Mouse (Mus musculus) hindbrain, postnatal 0 days (tissue): ENCODE measurements at regions not wholly inside any gene's neighbourhood (a gene's known extent, or its start where the extent isn't known, plus 50 kb on each side); places are given as distances from the start of the nearest gene placed in this dataset.

Experiments
- ATAC-seq: fragments of 200-750 bp; cut with Nextera tagmentation; 2 replicates; pipeline ENCODE4 v1.8.0; 2017; ENCODE audit warnings: mild to moderate bottlenecking, moderate TSS enrichment, moderate library complexity
- DNase-seq: peaks from one replicate; pipeline ENCODE4 v3.0.0-alpha.2; 2015; ENCODE audit warnings: low spot score
- H3K27ac ChIP-seq: fragments of 300-500 bp; sonication (generic); 2 replicates; pipeline ENCODE4 v1.5.1; 2014; ENCODE audit warnings: mild to moderate bottlenecking
- H3K27me3 ChIP-seq: fragments of 300-500 bp; sonication (generic); 2 replicates; pipeline ENCODE4 v1.6.1; 2014; ENCODE audit warnings: low read length, mixed read lengths; ENCODE audit not compliant: insufficient read depth
- H3K36me3 ChIP-seq: fragments of 300-500 bp; sonication (generic); 2 replicates; pipeline ENCODE4 v1.6.1; 2014; ENCODE audit warnings: low read length, mixed read lengths; ENCODE audit not compliant: insufficient read depth
- H3K4me1 ChIP-seq: fragments of 300-500 bp; sonication (generic); 2 replicates; pipeline ENCODE4 v1.6.1; 2014; ENCODE audit warnings: antibody characterized with exemption, low read length, mixed read lengths; ENCODE audit not compliant: insufficient read depth
- H3K4me2 ChIP-seq: fragments of 300-500 bp; sonication (generic); 2 replicates; pipeline ENCODE4 v1.6.1; 2014; ENCODE audit warnings: low read depth, mild to moderate bottlenecking, low read length, moderate library complexity, mixed read lengths
- H3K4me3 ChIP-seq: fragments of 300-500 bp; sonication (generic); 2 replicates; pipeline ENCODE4 v1.5.1; 2014; ENCODE audit warnings: low read length
- H3K9ac ChIP-seq: fragments of 300-500 bp; sonication (generic); replicated peaks from 2 replicates; pipeline ENCODE4 v1.6.1; 2014; ENCODE audit warnings: mild to moderate bottlenecking, low read length, moderate library complexity, mixed read lengths
- H3K9me3 ChIP-seq: fragments of 300-500 bp; sonication (generic); 2 replicates; pipeline ENCODE4 v1.6.1; 2016; ENCODE audit warnings: low read length, mixed read lengths
- CTCF ChIP-seq: IDR thresholded peaks from 2 replicates; pipeline ENCODE4 v1.5.1; 2016; ENCODE audit warnings: antibody characterized with exemption, control low read depth, low read depth
- WGBS: fragments of 180-500 bp; shearing (Covaris S2); extraction: QIAGEN DNeasy Blood & Tissue Kit; methylation state at CpG from one replicate; pipeline ENCODE4 v1.1.7; 2014; 5-methylcytosine and 5-hydroxymethylcytosine counted together

DNA sequence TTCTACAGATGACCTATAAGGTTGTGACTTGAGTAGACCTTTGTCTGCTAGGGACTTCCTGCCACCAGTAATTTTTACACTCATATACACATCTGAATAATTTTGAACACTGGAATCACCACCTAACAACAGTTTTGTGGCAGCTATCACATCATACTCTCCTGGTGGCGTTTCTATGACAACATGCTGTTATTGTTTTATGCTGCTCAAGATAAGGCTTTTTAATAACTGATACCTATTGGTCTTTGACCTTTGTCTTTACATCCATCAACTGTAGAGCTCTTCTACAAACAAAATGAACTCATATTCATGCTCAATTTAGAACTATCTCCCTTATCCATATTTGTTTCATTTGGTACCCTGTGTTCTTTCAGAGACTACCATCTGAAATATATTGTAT is 556.0 kb downstream of the Nyap2 start:
- no peak for DNase-seq
- WGBS, result 75% methylated on average over 1 of the region's 1 CpGs
- no peak for TF ChIP-seq CTCF
- H3K4me3 ChIP-seq, result no peak overlapping the region
- no peak overlapping the region for H3K4me2 ChIP-seq
- H3K27me3 ChIP-seq, result no peaks in the 10 kb centered on the region
- no peak for ATAC-seq
- no peaks in the 10 kb centered on the region for H3K9me3 ChIP-seq
- no peak overlapping the region for H3K27ac ChIP-seq
- H3K36me3 ChIP-seq, result no peaks in the 10 kb centered on the region
- no peak overlapping the region for H3K9ac ChIP-seq
- H3K4me1 ChIP-seq, result no peaks in the 10 kb centered on the region

DNA sequence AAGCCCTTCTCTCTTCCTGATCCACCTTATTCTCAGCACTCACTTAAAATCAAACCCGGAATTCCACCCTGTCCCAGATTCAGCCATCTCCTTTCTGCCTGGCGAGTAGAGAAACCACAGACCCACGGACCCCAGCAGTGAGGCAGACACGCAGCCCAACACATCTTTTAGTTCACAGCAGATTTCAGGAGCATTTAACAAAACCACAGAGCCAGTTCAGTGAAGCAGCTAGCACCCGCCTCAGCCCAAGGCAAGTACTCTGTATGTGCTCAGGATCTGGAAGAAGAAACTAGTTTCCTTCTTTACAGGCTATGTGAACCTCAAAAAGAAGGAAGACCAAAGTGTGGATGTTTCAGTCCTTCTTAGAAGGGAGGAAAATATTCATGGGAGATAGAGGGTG is 560.6 kb downstream of the Nyap2 start:
- ATAC-seq, result no peak
- H3K27ac ChIP-seq, result no peak overlapping the region
- H3K4me2 ChIP-seq, result no peak overlapping the region
- no peak for TF ChIP-seq CTCF
- WGBS, result 86% methylated on average over 5 of the region's 5 CpGs
- DNase-seq, result no peak
- no peaks in the 10 kb centered on the region for H3K9me3 ChIP-seq
- no peak overlapping the region for H3K4me3 ChIP-seq
- H3K4me1 ChIP-seq, result no peaks in the 10 kb centered on the region
- H3K36me3 ChIP-seq, result no peaks in the 10 kb centered on the region
- H3K9ac ChIP-seq, result no peak overlapping the region
- H3K27me3 ChIP-seq, result no peaks in the 10 kb centered on the region

DNA sequence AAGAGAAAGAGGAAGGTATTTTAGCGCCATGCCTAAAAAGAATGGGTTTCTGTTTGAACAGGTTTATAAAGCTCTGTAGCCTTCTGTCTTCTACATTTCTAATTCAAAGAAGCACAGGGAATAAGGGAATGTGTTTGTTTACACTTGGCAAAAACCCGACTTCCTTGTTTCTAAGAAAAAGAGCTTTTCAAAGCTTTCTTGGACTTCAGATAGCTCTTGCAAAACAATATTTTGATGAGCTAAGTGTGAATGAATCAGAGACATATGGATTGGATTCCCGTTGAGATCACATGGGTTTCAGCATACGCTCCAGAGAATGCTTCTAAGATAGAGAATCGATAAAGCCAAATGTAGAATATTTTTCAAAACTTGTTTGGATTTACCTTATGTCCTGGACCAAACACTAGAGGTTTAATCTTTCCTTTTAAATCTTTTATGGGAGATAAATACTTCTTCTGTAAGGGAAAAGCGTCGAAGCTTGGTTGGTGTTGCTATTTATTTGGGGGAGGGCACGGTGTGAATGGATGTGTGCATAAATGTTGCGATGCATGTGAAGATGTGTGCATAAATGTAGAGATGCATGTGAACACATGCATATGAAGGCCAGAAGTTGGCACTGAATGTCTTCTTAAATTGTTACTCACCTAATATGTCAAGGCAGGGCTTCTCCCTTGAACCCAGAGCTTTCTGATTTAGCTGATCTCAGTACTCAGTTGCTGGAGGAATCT is 576.4 kb downstream of the Nyap2 start:
- Histone ChIP-seq H3K4me1 (no peaks in the 10 kb centered on the region), H3K36me3 (no peaks in the 10 kb centered on the region), H3K9me3 (no peaks in the 10 kb centered on the region), H3K27ac (no peak overlapping the region), H3K9ac (no peak overlapping the region), H3K27me3 (no peaks in the 10 kb centered on the region), H3K4me2 (no peak overlapping the region), H3K4me3 (no peak overlapping the region)
- no peak for ATAC-seq
- no peak for TF ChIP-seq CTCF
- no peak for DNase-seq
- 85% methylated on average over 9 of the region's 9 CpGs for WGBS

DNA sequence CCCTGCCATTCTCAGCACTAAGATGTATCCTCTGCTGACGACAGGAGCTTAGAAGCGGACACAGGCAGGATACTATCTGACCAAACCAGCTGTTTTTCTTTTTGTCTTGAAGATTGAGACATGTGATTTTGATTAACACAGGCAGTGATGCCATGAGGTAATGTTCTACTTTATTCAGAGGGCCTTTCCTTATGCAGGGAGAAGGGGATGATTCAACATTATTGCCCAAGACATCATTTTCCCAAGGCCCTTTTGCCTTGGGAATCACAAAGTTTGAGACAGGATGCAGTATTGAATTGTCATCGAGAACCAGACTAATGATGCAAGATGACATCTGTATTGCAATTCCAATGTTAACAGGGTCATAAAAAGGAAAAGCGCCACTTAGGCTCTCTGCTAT is 571.7 kb upstream of the Gm9747 start:
- no peak overlapping the region for H3K4me3 ChIP-seq
- H3K4me2 ChIP-seq, result no peak overlapping the region
- no peak overlapping the region for H3K9ac ChIP-seq
- DNase-seq, result no peak
- H3K4me1 ChIP-seq, result no peaks in the 10 kb centered on the region
- WGBS, result 77% methylated on average over 4 of the region's 4 CpGs
- ATAC-seq, result no peak
- no peaks in the 10 kb centered on the region for H3K27me3 ChIP-seq
- no peak for TF ChIP-seq CTCF
- H3K36me3 ChIP-seq, result no peaks in the 10 kb centered on the region
- no peak overlapping the region for H3K27ac ChIP-seq
- no peaks in the 10 kb centered on the region for H3K9me3 ChIP-seq

DNA sequence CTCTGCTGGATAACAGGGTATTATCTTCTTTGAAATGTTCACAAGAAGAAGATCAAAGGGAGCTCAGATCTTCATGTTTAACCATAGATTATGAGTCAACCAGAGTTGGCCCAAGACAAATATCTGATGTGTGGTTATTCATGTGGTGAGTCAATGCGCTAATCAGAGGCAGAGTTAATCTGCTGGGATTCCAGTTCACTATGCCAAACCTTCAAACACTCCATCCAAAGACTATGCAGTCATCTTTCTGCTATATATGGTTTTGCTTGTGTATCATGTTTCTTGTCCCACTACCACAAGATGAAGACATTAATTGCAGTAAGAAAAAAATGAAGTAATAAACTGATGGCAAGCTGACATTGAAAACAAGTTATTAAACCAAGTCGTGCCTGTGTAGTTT is 561.8 kb upstream of the Gm9747 start:
- H3K27me3 ChIP-seq, result no peaks in the 10 kb centered on the region
- no peak for TF ChIP-seq CTCF
- H3K9ac ChIP-seq, result no peak overlapping the region
- DNase-seq (no peak), ATAC-seq (no peak)
- H3K36me3 ChIP-seq, result no peaks in the 10 kb centered on the region
- H3K9me3 ChIP-seq, result no peaks in the 10 kb centered on the region
- no peak overlapping the region for H3K4me2 ChIP-seq
- H3K4me3 ChIP-seq, result no peak overlapping the region
- no peaks in the 10 kb centered on the region for H3K4me1 ChIP-seq
- WGBS, result 90% methylated on average over 2 of the region's 2 CpGs
- H3K27ac ChIP-seq, result no peak overlapping the region

DNA sequence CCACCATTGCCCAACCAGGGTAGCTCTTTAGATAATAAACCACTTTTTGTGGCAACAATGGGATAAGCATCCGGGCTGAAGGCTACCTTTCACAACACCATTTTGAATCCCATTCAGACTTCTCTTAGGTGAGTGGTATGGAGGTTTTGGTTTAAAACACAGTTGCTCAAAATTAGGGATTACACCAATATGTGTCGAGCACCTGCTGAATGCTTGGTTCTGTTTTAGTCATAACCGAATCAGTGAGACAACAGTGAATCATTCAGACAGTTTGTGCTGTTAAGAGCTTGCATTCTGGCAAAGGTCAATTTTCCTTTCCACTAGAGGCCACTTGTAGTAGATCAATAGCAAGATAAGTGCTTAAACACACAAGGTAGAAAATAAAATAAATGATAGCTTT is 561.2 kb upstream of the Gm9747 start:
- Histone ChIP-seq H3K27me3 (no peaks in the 10 kb centered on the region), H3K9ac (no peak overlapping the region), H3K4me2 (no peak overlapping the region), H3K27ac (no peak overlapping the region), H3K4me3 (no peak overlapping the region), H3K9me3 (no peaks in the 10 kb centered on the region), H3K4me1 (no peaks in the 10 kb centered on the region), H3K36me3 (no peaks in the 10 kb centered on the region)
- no peak for ATAC-seq
- TF ChIP-seq CTCF, result no peak
- WGBS, result 90% methylated on average over 3 of the region's 3 CpGs
- DNase-seq, result no peak

DNA sequence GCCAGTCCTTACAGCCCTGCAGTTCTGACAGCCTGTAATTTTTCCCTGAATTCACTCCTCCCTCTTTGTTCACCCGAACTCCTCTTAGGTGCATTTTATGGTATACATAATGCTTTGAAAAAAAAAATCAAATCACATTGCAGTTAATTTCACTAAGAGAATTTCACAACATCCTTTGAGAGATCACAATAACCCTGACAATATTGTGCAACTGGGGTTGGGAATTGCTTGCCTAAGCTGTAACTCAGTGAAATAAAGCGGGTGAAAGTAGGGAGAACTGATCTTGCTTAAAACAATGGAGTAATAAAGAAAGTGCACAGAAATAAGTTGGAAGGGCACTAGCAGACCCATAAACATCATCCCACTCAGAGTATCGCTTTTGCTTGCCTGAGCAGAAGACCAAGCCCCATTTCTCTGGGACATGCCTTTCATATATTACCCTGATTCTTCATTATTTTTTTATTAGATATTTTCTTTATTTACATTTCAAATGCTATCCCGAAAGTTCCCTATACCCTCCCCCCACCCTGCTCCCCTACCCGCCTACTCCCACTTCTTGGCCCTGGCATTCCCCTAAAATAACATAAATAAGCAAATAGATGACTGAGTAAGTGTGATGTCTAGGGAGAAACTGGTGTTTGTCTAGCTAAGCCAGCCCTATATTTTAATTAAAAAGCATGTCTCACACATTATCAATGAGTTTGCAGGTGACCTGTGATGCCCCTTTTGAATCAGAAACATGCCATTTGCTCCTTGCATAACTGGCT is 557.2 kb upstream of the Gm9747 start:
- Histone ChIP-seq H3K4me2 (no peak overlapping the region), H3K27ac (no peak overlapping the region), H3K27me3 (no peaks in the 10 kb centered on the region), H3K4me3 (no peak overlapping the region), H3K9me3 (no peaks in the 10 kb centered on the region), H3K4me1 (no peaks in the 10 kb centered on the region), H3K36me3 (no peaks in the 10 kb centered on the region), H3K9ac (no peak overlapping the region)
- DNase-seq, result no peak
- ATAC-seq, result no peak
- WGBS, result 79% methylated on average over 5 of the region's 5 CpGs
- TF ChIP-seq CTCF, result no peak
